Mouse (Mus musculus): ENCODE measurements around the gene Gm5868. TPM values are rescaled to one million over a fixed set of nuclear protein-coding genes. Genes with fewer than 3 reads are reported as not detected.

The Gm5868 gene
- polyA plus RNA-seq, 1 experiment from 2014 or later, result 0.67 TPM

Other genes with a start within 250 kb of the Gm5868 start
- gene Corin, start 83.1 kb downstream of the Gm5868 start, polyA plus RNA-seq (2015; fragmentation: Nextera tagmentation; extraction: Ambion mirVana), result 0.90 and 1.1 TPM in 2 replicates
- 18.1 and 18.5 TPM in 2 replicates for gene Nfxl1, start 27.9 kb downstream of the Gm5868 start, polyA plus RNA-seq (2015; fragmentation: Nextera tagmentation; extraction: Ambion mirVana)
- gene Zar1, start 6.3 kb downstream of the Gm5868 start, polyA plus RNA-seq (2015; fragmentation: Nextera tagmentation; extraction: Ambion mirVana), result 0.13 and 0.21 TPM in 2 replicates
- gene Cnga1, start 56.7 kb upstream of the Gm5868 start, polyA plus RNA-seq (2015; fragmentation: Nextera tagmentation; extraction: Ambion mirVana), result not detected in 2 replicates
- gene Nipal1, start 60.2 kb upstream of the Gm5868 start, polyA plus RNA-seq (2015; fragmentation: Nextera tagmentation; extraction: Ambion mirVana), result 14.3 and 14.5 TPM in 2 replicates
- gene Txk, start 165.2 kb upstream of the Gm5868 start, polyA plus RNA-seq (2015; fragmentation: Nextera tagmentation; extraction: Ambion mirVana), result 0.36 and 0.37 TPM in 2 replicates

Measured in stomach, embryonic 15.5 days (tissue).